Mouse (Mus musculus): Measurements from ENCODE around the gene D430041D05Rik.

D430041D05Rik gene

GRCm38 (mm10) chr2:104153876-104154275, 256.9 kb downstream of the D430041D05Rik start:
- DNase-seq (ENCODE audit: low spot score): no peak

- DNase-seq (ENCODE audit: low spot score): no peak
These were observed 257.5 kb downstream of the D430041D05Rik start for GRCm38 (mm10) chr2:104153345-104153744.

- DNase-seq (ENCODE audit: low spot score): no peak
These were observed 260.0 kb downstream of the D430041D05Rik start for GRCm38 (mm10) chr2:104150608-104151397.

GRCm38 (mm10) chr2:104147910-104148561, 262.8 kb downstream of the D430041D05Rik start:
- no peak for DNase-seq (ENCODE audit: low spot score)

- DNase-seq (ENCODE audit: low spot score): peak; percentile 37
These were observed 264.8 kb downstream of the D430041D05Rik start for GRCm38 (mm10) chr2:104145983-104146382.

- DNase-seq (ENCODE audit: low spot score): no peak
These were observed 266.8 kb downstream of the D430041D05Rik start for GRCm38 (mm10) chr2:104144004-104144403.

- DNase-seq (ENCODE audit: low spot score): no peak
These were observed 268.7 kb downstream of the D430041D05Rik start for GRCm38 (mm10) chr2:104142140-104142539.

GRCm38 (mm10) chr2:104135920-104136319, 274.9 kb downstream of the D430041D05Rik start:
- no peak for DNase-seq (ENCODE audit: low spot score)

- DNase-seq (ENCODE audit: low spot score): peak; percentile 90
These were observed 276.4 kb downstream of the D430041D05Rik start for GRCm38 (mm10) chr2:104134150-104135056.

- DNase-seq (ENCODE audit: low spot score): no peak
These were observed 277.6 kb downstream of the D430041D05Rik start for GRCm38 (mm10) chr2:104133042-104133810.

- no peak for DNase-seq (ENCODE audit: low spot score)
These were observed 278.4 kb downstream of the D430041D05Rik start for GRCm38 (mm10) chr2:104132266-104132859.

- peak; percentile 45 for DNase-seq (ENCODE audit: low spot score)
These were observed 279.8 kb downstream of the D430041D05Rik start for GRCm38 (mm10) chr2:104130969-104131368.

GRCm38 (mm10) chr2:104130165-104130564, 280.6 kb downstream of the D430041D05Rik start:
- DNase-seq (ENCODE audit: low spot score): no peak

- DNase-seq (ENCODE audit: low spot score): no peak
These were observed 281.8 kb downstream of the D430041D05Rik start for GRCm38 (mm10) chr2:104128803-104129531.

GRCm38 (mm10) chr2:104124071-104124470, 286.7 kb downstream of the D430041D05Rik start:
- DNase-seq (ENCODE audit: low spot score): no peak

GRCm38 (mm10) chr2:104123540-104123939, 287.3 kb downstream of the D430041D05Rik start:
- no peak for DNase-seq (ENCODE audit: low spot score)

GRCm38 (mm10) chr2:104122505-104123378, 288.1 kb downstream of the D430041D05Rik start, which contains the start of gene A930018P22Rik:
A930018P22Rik (plus strand) TSS chr2:104122769.
- peak; percentile 96 for DNase-seq (ENCODE audit: low spot score)

- DNase-seq (ENCODE audit: low spot score): no peak
These were observed 288.9 kb downstream of the D430041D05Rik start for GRCm38 (mm10) chr2:104121681-104122504.
